Mouse (Mus musculus): ENCODE results near the gene Amz1. TPM values are rescaled to one million over a fixed set of nuclear protein-coding genes. Genes with fewer than 3 reads are reported as not detected.

The Amz1 gene
- total and polyA plus RNA-seq, 3 experiments = 7.5 to 12.4 (median 8.3) TPM

DNA sequence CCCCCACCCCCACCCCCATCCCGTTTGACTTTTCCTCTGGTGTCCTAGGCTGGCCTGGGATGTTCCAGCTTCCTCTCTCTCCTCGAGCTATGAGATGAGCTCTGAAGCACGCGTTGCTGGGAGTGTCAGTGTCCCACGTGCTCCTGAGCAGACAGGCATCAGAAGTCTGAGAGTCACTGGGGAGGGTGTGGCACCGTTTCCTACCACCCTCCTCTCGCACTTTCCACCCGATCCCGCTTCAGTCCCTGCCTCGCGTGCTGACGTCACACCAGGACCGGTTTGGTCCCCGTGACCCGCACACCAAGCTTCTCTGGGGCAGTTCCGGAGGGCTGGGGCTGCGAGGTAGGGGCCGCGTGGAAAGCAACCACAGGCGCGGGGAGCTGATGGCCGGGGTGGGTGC lies 11.4 kb downstream of the Amz1 start:
- Histone ChIP-seq H3K4me2 (ENCODE audit: insufficient read depth, low read depth, poor library complexity, severe bottlenecking) (no peak overlapping the region), H3K27me3 (replicated peaks) (no peaks in the 10 kb centered on the region), H3K4me1 (ENCODE audit: control insufficient read depth in 1 of 2, insufficient read depth in 2 of 2) (peaks cover 14 to 49% of the 10 kb centered on the region in 2 experiments; a peak in 3 of 4 replicates), H3K9ac (ENCODE audit: insufficient read depth, low read depth) (no peak overlapping the region), H3K36me3 (replicated peaks in 1 of 2; ENCODE audit: control insufficient read depth in 1 of 2, insufficient read depth in 1 of 2, low read length in 1 of 2) (no peaks in the 10 kb centered on the region), H3K9me3 (replicated peaks; ENCODE audit: low read length) (no peaks in the 10 kb centered on the region), H3K79me2 (replicated peaks; ENCODE audit: control insufficient read depth, extremely low read depth, insufficient read depth, poor library complexity, severe bottlenecking) (no peaks in the 10 kb centered on the region), H3K27ac (ENCODE audit: insufficient read depth, low read depth) (no peak overlapping the region), H3K4me3 (replicated peaks in 1 of 3; ENCODE audit: low read depth in 2 of 3, low read length in 2 of 3, poor library complexity in 1 of 3) (no peak overlapping the region)
- in situ Hi-C loops (cut with MboI; ENCODE audit: low pct_ligation_motif_present, low pct_unique_long_range_greater_than_20kb, low sequenced_read_pairs) = no loop called here
- dilution Hi-C loops (cut with MboI; ENCODE audit: extremely low pct_ligation_motif_present, extremely low pct_unique_long_range_greater_than_20kb, low sequenced_read_pairs) = no loop called here
- DNase-seq (ENCODE audit: extremely low read depth) = no peak
- TF ChIP-seq NELFE (IDR thresholded peaks at IDR 0.05; ENCODE audit: low read depth, low read length) (no peak), EP300 (IDR thresholded peaks at IDR 0.05; ENCODE audit: low read length) (no peak), CTCF (conservative IDR thresholded peaks at IDR 0.05 in 1 of 2, IDR thresholded peaks at IDR 0.05 in 1 of 2; ENCODE audit: low read depth in 2 of 2, low read length in 2 of 2) (no peak), TCF12 (IDR thresholded peaks at IDR 0.05; ENCODE audit: low read depth, low read length) (no peak), RAD21 (IDR thresholded peaks at IDR 0.05; ENCODE audit: low read depth, low read length) (no peak), IRF4 (IDR thresholded peaks at IDR 0.05; ENCODE audit: low read depth, low read length) (no peak)

DNA sequence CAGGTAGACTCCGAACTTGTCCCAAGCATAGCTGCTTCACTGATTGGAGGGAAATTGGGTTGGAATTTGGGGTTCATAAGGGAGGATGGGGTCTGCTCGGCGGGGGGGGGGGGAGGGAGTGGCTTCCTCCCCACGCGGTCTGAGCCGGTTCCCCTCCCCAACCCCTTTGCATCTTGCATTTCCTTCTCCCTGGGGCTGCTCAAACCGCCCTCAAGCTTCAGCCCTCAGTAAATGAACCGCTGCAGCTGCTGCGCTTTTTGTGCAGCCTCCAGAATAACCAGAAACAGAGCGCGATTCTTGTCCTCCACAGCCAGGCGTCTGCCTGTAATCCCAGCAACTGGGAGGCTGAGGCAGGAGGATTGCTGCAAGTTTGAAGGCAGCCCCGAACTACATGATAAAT lies 12.2 kb downstream of the Amz1 start:
- Histone ChIP-seq H3K36me3 (replicated peaks in 1 of 2; ENCODE audit: control insufficient read depth in 1 of 2, insufficient read depth in 1 of 2, low read length in 1 of 2) (no peaks in the 10 kb centered on the region), H3K79me2 (replicated peaks; ENCODE audit: control insufficient read depth, extremely low read depth, insufficient read depth, poor library complexity, severe bottlenecking) (no peaks in the 10 kb centered on the region), H3K9me3 (replicated peaks; ENCODE audit: low read length) (no peaks in the 10 kb centered on the region), H3K9ac (ENCODE audit: insufficient read depth, low read depth) (no peak overlapping the region), H3K4me1 (ENCODE audit: control insufficient read depth in 1 of 2, insufficient read depth in 2 of 2) (peaks cover 13 to 52% of the 10 kb centered on the region in 2 experiments), H3K4me3 (replicated peaks in 1 of 3; ENCODE audit: low read depth in 2 of 3, low read length in 2 of 3, poor library complexity in 1 of 3) (no peak overlapping the region), H3K4me2 (ENCODE audit: insufficient read depth, low read depth, poor library complexity, severe bottlenecking) (no peak overlapping the region), H3K27me3 (replicated peaks) (no peaks in the 10 kb centered on the region), H3K27ac (ENCODE audit: insufficient read depth, low read depth) (no peak overlapping the region)
- TF ChIP-seq MYC (IDR thresholded peaks at IDR 0.05; ENCODE audit: low read depth, low read length) = no peak
- no peak for TF ChIP-seq POLR2AphosphoS2 (IDR thresholded peaks at IDR 0.05; ENCODE audit: low read depth, low read length)
- TF ChIP-seq ZC3H11A (IDR thresholded peaks at IDR 0.05; ENCODE audit: low read depth, low read length) = no peak
- no peak for TF ChIP-seq IRF4 (IDR thresholded peaks at IDR 0.05; ENCODE audit: low read depth, low read length)
- TF ChIP-seq CHD1 (IDR thresholded peaks at IDR 0.05; ENCODE audit: low read depth, low read length) = no peak
- TF ChIP-seq RCOR1 (conservative IDR thresholded peaks at IDR 0.05; ENCODE audit: low read depth, low read length) = no peak
- TF ChIP-seq TBP (conservative IDR thresholded peaks at IDR 0.05; ENCODE audit: low read depth, low read length) = no peak
- no peak for TF ChIP-seq CHD2 (IDR thresholded peaks at IDR 0.05; ENCODE audit: low read length)
- in situ Hi-C loops (cut with MboI; ENCODE audit: low pct_ligation_motif_present, low pct_unique_long_range_greater_than_20kb, low sequenced_read_pairs) (no loop called here), dilution Hi-C loops (cut with MboI; ENCODE audit: extremely low pct_ligation_motif_present, extremely low pct_unique_long_range_greater_than_20kb, low sequenced_read_pairs) (no loop called here)
- no peak for DNase-seq (ENCODE audit: extremely low read depth)

- Histone ChIP-seq H3K9me3 (replicated peaks; ENCODE audit: low read length) (no peaks in the 10 kb centered on the region), H3K4me2 (ENCODE audit: insufficient read depth, low read depth, poor library complexity, severe bottlenecking) (no peak overlapping the region), H3K4me3 (replicated peaks in 1 of 3; ENCODE audit: low read depth in 2 of 3, low read length in 2 of 3, poor library complexity in 1 of 3) (no peak overlapping the region), H3K27me3 (replicated peaks) (no peaks in the 10 kb centered on the region), H3K36me3 (replicated peaks in 1 of 2; ENCODE audit: control insufficient read depth in 1 of 2, insufficient read depth in 1 of 2, low read length in 1 of 2) (peaks cover 3 to 15% of the 10 kb centered on the region in 2 experiments), H3K27ac (ENCODE audit: insufficient read depth, low read depth) (no peak overlapping the region), H3K79me2 (replicated peaks; ENCODE audit: control insufficient read depth, extremely low read depth, insufficient read depth, poor library complexity, severe bottlenecking) (no peaks in the 10 kb centered on the region), H3K9ac (ENCODE audit: insufficient read depth, low read depth) (no peak overlapping the region), H3K4me1 (ENCODE audit: control insufficient read depth in 1 of 2, insufficient read depth in 2 of 2) (peaks cover 9 to 52% of the 10 kb centered on the region in 2 experiments; a peak in 3 of 4 replicates)
- no peak for DNase-seq (ENCODE audit: extremely low read depth)
- in situ Hi-C loops (cut with MboI; ENCODE audit: low pct_ligation_motif_present, low pct_unique_long_range_greater_than_20kb, low sequenced_read_pairs) = loop anchor here (5.0 to 10.0 kb wide), 3 partner anchors 33 to 195 kb away; partner anchors contain the start of gene Brat1
- dilution Hi-C loops (cut with MboI; ENCODE audit: extremely low pct_ligation_motif_present, extremely low pct_unique_long_range_greater_than_20kb, low sequenced_read_pairs) = no loop called here
- TF ChIP-seq MYC (IDR thresholded peaks at IDR 0.05; ENCODE audit: low read depth, low read length) (no peak), ELF1 (IDR thresholded peaks at IDR 0.05; ENCODE audit: low read depth, low read length) (no peak), ZKSCAN1 (IDR thresholded peaks at IDR 0.05; ENCODE audit: borderline replicate concordance, low read depth, low read length) (no peak), EP300 (IDR thresholded peaks at IDR 0.05; ENCODE audit: low read length) (no peak), CHD2 (IDR thresholded peaks at IDR 0.05; ENCODE audit: low read length) (no peak), RCOR1 (conservative IDR thresholded peaks at IDR 0.05; ENCODE audit: low read depth, low read length) (no peak), GABPA (IDR thresholded peaks at IDR 0.05; ENCODE audit: insufficient replicate concordance, low read depth, low read length) (no peak), SMC3 (IDR thresholded peaks at IDR 0.05; ENCODE audit: low read depth, low read length) (no peak), MXI1 (IDR thresholded peaks at IDR 0.05; ENCODE audit: low read depth, low read length) (no peak), POLR2AphosphoS2 (IDR thresholded peaks at IDR 0.05; ENCODE audit: low read depth, low read length) (no peak), JUND (conservative IDR thresholded peaks at IDR 0.05; ENCODE audit: low read depth, low read length) (no peak), HCFC1 (IDR thresholded peaks at IDR 0.05; ENCODE audit: low read depth, low read length) (no peak), MEF2A (IDR thresholded peaks at IDR 0.05; ENCODE audit: borderline replicate concordance, low read depth, low read length) (no peak), SIN3A (IDR thresholded peaks at IDR 0.05; ENCODE audit: low read length) (no peak), NELFE (IDR thresholded peaks at IDR 0.05; ENCODE audit: low read depth, low read length) (no peak), USF2 (conservative IDR thresholded peaks at IDR 0.05; ENCODE audit: low read depth, low read length) (no peak)
Measured at GRCm38 (mm10) chr5:140739813-140740212, 15.9 kb downstream of the Amz1 start.
